Mouse (Mus musculus) adrenal gland, adult (tissue): ENCODE results near the gene Ttll7.

Source experiments
- DNase-seq, 2 experiments: peaks; one replicate each; pipeline ENCODE4 v3.0.0; 2022 to 2023; ENCODE audit warnings: low spot score in 1 of 2; ENCODE audit not compliant: inconsistent age in 2 of 2

Gene Ttll7

DNA sequence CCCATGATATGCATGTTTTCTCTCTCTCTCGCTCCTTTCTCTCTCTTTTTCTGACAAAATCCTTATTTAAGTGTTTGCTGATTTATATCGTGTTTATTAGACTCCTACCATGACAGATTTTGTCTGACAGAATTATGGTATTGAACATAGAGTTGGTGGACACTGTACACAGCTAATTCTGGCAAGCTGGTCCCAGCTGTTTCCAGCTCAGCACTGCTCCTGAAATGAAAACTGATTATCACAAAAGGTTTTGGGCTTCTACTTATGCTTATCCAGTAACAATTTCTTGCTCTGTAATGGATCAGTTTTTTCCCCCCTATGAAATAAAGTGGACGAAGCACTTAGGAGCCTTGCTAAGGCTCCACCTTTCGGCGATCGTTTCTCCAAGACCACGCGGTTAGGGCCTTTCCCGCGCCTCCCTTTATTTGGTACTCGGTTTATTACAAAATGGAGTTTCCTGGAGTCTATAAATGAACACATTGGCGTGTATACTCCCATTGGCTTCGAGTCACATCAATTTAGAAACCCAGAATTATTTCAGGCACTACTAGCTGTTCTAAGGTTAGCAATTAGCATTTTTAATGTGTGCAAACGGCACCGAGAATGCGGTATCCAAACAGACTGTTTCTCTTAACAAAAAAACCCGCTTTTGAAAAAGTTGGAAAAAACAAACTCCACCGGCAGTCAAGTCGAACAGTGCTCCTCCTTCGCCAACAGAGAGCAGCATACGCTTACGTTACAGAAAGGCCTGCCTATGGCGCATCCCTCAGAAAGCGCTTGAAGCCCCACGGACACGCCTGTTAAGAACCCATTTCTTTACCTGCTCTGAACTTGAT lies 141.9 kb downstream of the Ttll7 start:
- DNase-seq = peak; percentile 27 to 69

DNA sequence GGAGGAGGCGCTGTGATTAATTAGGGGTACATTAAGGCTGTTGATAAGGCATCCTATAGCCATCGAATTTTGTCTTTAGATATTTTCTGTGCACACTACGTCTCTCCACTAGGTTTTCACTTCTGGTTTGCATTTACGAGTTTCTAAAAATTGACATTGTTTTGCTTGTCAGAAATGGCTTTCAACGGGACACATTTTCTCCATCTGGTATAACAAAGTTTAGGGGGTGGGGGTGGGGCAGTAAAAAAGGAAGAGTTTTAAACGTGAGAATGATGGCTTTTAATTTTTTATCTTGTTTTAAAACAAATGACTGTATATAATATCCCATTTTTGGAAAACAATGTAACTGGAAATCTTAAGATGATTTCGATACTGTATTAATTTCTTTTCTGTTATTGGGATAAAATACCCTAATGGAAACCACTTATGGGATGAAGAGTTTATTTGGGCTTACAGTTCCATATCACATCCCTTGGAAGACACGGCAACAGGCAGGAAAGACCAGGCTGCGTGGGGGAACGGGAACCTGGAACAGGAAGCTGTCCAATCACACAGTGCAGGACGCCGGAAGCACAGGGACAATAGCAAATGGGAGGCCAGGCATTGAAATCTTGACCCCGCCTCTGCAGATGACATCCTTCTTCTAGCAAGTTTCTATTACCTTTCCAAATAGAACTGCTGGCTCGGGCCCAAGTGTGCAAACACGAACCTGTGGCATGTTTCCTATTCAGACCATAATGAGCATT lies 142.7 kb downstream of the Ttll7 start:
- no peak for DNase-seq

DNA sequence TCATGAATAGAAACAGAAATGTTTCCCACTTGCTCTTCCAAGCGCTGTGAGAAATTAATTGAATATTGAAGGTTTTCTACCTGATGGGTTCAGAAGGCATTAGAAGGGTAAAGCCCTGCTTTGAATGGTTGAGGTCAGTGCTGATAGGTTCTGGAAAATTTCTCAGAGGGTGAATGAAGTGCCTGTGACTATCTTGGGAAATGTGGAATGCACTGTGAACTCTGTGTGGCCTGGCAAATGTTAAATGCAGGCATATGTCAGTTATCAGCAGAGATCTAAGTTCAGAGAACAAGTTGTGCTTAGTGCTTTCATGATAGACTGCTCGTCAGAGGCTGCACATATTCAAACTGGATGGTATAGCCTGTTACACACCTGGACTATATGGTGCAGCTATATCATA lies 147.0 kb downstream of the Ttll7 start:
- no peak for DNase-seq

DNA sequence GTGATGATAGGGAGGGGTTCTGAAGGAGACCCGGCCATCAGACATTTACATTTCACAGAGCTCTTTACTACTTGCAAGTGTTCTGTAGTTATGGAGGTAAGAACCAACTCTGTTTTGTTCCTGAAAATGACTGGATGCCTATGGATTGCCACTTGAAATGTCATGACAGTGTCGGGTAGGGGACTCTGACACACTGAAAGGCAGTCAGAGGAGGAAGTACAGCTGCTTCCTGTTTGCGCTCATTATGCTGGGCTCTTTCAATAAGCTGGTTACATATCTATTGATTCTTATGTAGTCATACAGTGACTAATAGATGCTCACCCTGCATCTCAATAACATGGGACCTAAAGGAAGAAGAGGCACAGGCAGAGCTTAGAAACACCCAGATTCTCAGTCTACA lies 148.8 kb downstream of the Ttll7 start:
- no peak for DNase-seq

DNA sequence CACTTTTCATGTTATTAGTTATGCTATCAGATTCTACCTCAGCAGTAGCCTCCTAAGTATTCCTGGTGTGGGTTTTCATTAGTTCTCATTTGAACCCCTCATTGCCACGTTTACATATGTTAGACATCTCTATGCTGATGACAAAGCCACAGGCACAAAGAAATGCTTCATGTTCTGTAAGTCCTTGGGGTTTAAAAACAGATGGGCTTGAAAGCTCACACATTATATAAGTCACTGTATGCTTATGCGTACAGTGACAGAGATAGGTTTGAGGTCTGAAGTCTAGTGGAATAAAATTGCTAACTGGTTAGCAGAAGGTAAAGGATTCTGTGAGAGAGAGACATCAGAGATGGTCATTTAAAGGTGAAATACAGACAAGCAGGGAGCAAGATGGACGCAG lies 149.4 kb downstream of the Ttll7 start:
- no peak for DNase-seq

DNA sequence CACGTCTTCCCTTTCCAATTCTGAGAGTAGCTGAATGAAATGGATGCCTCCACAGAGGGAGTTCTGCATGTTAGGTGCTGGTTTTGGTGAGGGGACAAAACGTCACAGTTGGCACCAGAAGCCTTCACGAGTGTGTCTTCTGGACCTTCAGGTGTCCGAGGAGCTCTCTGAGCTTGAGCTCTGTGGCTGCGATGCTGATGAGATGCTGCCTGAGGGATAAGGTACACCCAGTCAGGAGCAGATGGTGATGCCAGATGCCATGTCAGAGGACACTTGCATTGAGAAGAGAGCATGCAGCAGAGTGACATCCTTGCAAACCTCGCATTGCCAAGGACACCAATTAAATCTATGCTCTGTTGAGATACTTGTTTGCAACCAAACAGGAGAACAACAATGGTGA lies 164.3 kb downstream of the Ttll7 start:
- DNase-seq = no peak

DNA sequence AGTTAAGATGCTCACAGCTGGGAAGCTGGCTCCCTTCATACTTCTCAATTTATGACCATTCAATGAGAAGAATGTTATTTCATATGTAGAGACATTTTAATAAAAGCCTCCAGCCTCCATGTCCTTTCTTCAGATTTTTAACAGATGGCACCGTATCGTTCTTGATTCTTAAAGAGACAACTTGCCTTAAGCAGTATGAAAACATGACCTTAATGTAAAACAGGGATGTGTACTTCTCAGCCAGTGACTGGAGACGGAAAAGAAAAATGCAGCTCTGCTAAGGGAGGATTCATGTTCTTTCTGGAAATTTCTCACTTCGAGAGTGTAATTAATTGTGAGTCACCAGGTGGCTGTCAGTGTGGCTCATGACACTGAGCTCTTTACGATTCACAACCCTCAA lies 167.3 kb downstream of the Ttll7 start:
- no peak for DNase-seq

DNA sequence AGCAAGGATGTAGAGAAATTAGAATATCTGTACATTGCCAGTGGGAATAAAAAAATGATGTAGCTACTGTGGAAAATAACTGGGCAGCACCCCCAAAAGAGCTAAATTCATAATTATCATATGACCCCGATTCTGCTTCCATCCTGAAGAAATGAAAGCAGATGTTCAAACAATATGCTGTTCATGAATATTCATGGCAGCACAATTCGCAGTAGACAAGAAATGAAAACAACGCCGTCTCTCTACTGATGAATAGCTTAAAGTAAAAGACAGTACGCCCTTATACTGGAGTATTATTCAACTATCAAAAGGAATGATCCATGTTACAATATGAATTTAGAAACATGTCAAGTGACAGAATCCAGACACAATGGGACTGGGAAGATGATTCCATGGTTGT lies 174.1 kb downstream of the Ttll7 start:
- no peak for DNase-seq

DNA sequence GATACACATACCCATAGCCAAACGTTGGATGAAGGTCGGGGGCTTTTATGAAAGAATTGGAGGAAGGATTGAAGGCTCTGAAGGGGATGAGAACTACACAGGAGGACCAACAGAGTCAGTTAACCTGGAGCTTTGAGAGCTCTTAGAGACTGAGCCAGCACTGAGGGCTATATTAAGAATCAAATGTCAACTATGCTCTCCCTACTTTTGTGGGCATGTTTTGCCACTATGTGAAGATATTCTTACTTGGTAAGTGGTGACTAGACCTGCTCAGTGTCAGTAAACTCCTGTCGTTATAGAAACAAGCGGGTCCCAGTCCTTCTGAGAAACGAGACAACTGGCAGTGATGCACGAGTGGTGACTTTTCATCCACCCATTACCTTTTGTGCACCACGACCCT lies 176.2 kb downstream of the Ttll7 start:
- DNase-seq = no peak

DNA sequence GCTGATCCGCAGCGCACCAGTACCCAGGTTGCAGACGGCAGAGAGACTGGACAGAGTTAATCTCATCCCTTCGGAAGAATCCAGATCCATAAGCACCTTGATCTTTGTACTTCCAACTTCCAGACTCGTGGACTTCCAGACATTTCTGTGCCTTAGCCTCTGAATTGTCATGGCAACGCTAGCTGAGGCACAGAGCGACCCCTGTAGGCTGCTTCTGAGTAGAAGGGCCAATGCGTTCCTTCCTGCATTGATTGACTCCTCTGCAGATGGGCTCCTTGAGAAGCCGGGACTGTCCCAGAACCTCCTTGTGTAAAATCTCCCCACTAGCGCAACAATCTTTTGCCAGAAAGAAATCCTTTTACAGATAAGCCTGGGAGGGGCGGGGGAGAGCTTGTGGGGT lies 177.6 kb downstream of the Ttll7 start:
- DNase-seq = no peak

DNA sequence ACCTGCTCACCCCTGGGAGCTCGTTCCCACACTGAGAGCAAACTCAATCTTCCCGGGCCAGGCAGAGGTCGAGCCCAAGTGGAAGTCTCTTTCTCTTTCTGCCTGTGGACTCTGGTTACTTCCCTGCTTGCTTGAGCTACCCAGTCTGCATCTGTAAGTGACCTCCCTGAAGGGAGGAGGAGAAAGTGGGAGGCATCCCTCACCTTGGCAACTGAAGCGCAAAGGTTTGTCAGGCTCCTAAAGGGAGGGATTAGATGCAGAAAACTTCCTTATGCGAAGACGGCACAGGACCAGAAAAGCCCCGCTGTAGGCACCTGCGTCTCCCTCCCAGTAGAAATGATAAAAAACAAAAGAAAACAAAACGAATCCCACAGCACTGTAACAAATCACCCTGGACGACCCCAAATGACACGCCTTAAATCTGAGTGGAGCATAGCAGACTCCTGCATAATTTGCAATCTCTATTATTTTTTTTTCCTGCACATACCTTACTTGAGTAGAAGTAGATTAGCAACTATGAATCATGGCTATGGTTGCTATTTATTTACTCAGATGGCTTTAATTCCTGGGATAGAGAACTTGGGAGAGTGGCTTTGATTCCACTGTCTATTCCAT lies 178.2 kb downstream of the Ttll7 start:
- no peak for DNase-seq
